Mouse (Mus musculus): ENCODE measurements around the gene Ehbp1. TPM values are rescaled to one million over a fixed set of nuclear protein-coding genes. Genes with fewer than 3 reads are reported as not detected.

The Ehbp1 gene
- polyA plus RNA-seq, 1 experiment from 2014 or later: 12.6 TPM

- no peak overlapping the region for H3K27ac ChIP-seq
- H3K9me3 ChIP-seq: no peaks in the 10 kb centered on the region
- no peak overlapping the region for H3K9ac ChIP-seq
- H3K27me3 ChIP-seq: no peaks in the 10 kb centered on the region
- H3K4me1 ChIP-seq: no peaks in the 10 kb centered on the region
- no peak for ATAC-seq (ENCODE audit: insufficient number of reproducible peaks, insufficient read depth, low FRiP score, low TSS enrichment)
- H3K4me3 ChIP-seq: no peak overlapping the region
- H3K36me3 ChIP-seq: no peaks in the 10 kb centered on the region
- no peak overlapping the region for H3K4me2 ChIP-seq (replicated peaks)
These were observed 203.6 kb downstream of the Ehbp1 start for GRCm38 (mm10) chr11:22138466-22138865.

- Histone ChIP-seq H3K4me2 (replicated peaks) (no peak overlapping the region), H3K36me3 (no peaks in the 10 kb centered on the region)
- 93% methylated on average over 2 of the region's 2 CpGs for WGBS
These were observed 216.9 kb downstream of the Ehbp1 start for GRCm38 (mm10) chr11:22125188-22125587.

GRCm38 (mm10) chr11:22118853-22119252 lies 223.2 kb downstream of the Ehbp1 start:
- WGBS: 88% methylated on average over 3 of the region's 3 CpGs
- Histone ChIP-seq H3K27me3 (no peaks in the 10 kb centered on the region), H3K27ac (no peak overlapping the region), H3K4me1 (no peaks in the 10 kb centered on the region), H3K9ac (no peak overlapping the region), H3K36me3 (no peaks in the 10 kb centered on the region), H3K4me2 (replicated peaks) (no peak overlapping the region), H3K4me3 (no peak overlapping the region), H3K9me3 (no peaks in the 10 kb centered on the region)
- ATAC-seq (ENCODE audit: insufficient number of reproducible peaks, insufficient read depth, low FRiP score, low TSS enrichment): no peak

More at GRCm38 (mm10) chr11:22125188-22125587, 216.9 kb downstream of the Ehbp1 start:
- no peaks in the 10 kb centered on the region for H3K27me3 ChIP-seq
- no peak overlapping the region for H3K27ac ChIP-seq
- H3K4me3 ChIP-seq: no peak overlapping the region
- no peaks in the 10 kb centered on the region for H3K4me1 ChIP-seq
- no peaks in the 10 kb centered on the region for H3K9me3 ChIP-seq
- no peak for ATAC-seq (ENCODE audit: insufficient number of reproducible peaks, insufficient read depth, low FRiP score, low TSS enrichment)
- no peak overlapping the region for H3K9ac ChIP-seq

DNA sequence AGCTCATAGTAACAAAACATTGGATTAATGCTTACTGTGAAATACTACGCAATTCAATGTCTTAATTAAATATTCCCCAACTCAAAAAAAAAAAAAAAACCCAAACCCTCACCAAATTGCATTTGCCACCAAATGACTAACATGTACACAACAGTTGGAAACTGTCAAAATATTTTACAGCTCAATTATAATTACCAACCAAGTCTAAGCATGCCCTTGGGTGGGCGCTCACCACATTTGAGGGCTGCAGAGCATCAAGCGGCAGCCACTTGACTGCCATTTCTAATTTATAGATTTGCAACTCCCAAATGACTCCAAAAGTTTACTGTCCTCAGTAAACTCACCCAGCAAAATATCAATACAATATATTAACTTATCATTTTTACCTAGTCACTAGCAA lies 229.9 kb downstream of the Ehbp1 start:
- ATAC-seq (ENCODE audit: insufficient number of reproducible peaks, insufficient read depth, low FRiP score, low TSS enrichment): no peak
- H3K4me3 ChIP-seq: no peak overlapping the region
- WGBS: 85% methylated on average over 3 of the region's 3 CpGs
- no peaks in the 10 kb centered on the region for H3K36me3 ChIP-seq
- H3K27ac ChIP-seq: no peak overlapping the region
- H3K9me3 ChIP-seq: no peaks in the 10 kb centered on the region
- H3K4me2 ChIP-seq (replicated peaks): no peak overlapping the region
- no peaks in the 10 kb centered on the region for H3K27me3 ChIP-seq
- no peaks in the 10 kb centered on the region for H3K4me1 ChIP-seq
- H3K9ac ChIP-seq: no peak overlapping the region

DNA sequence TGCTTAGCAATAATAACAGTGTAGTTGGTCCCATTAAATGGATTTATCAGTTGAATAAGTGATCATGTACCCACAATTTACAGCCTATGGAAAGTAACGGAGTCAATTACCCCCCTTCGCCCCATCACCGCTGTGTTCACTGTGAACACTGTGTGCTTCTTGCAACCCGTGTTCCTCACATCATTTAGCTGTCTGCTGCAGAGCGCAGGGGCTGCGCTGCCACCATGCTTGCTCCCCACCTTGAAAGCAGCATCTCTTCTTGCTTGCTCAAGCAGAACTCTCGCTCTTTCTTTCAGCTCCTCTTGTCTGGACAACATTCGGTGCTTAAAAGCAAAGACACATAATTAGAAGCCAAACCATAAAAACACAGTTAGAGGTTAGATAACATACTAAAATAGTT lies 252.7 kb downstream of the Ehbp1 start:
- Histone ChIP-seq H3K27ac (no peak overlapping the region), H3K9me3 (no peaks in the 10 kb centered on the region), H3K4me2 (replicated peaks) (no peak overlapping the region), H3K27me3 (no peaks in the 10 kb centered on the region), H3K36me3 (no peaks in the 10 kb centered on the region), H3K4me1 (no peaks in the 10 kb centered on the region), H3K4me3 (no peak overlapping the region), H3K9ac (no peak overlapping the region)
- ATAC-seq (ENCODE audit: insufficient number of reproducible peaks, insufficient read depth, low FRiP score, low TSS enrichment): no peak
- 79% methylated on average over 8 of the region's 8 CpGs for WGBS

- Histone ChIP-seq H3K36me3 (0 out of 2 replicates have a peak, but pooled peaks cover 2% of the 10 kb centered on the region), H3K9me3 (no peaks in the 10 kb centered on the region), H3K27me3 (no peaks in the 10 kb centered on the region), H3K9ac (no peak overlapping the region), H3K4me3 (no peak overlapping the region), H3K4me1 (no peaks in the 10 kb centered on the region), H3K27ac (no peak overlapping the region), H3K4me2 (replicated peaks) (no peak overlapping the region)
- no peak for ATAC-seq (ENCODE audit: insufficient number of reproducible peaks, insufficient read depth, low FRiP score, low TSS enrichment)
- 58% methylated on average over 2 of the region's 2 CpGs for WGBS
These were observed 278.7 kb downstream of the Ehbp1 start for GRCm38 (mm10) chr11:22063352-22063751.

DNA sequence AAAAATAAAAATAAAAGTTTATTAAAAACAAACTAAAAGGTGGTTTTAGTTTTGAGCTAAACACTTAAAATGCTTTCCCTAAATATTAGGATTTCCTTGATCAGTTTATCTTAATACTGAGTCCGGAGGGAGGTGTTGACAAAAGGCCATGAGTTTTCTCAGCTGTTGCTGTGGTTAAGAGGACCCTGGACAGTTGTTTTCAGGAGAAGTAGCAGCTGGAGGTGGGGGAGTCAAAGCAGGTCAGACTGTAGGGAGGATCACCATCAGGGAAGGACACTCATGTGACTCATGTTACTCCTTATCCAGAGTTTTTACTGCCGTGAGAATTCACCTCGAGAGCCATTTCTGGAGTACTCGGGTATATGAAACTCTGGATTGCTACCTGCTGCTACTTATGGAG lies 280.4 kb downstream of the Ehbp1 start:
- Histone ChIP-seq H3K9me3 (no peaks in the 10 kb centered on the region), H3K4me2 (replicated peaks) (no peak overlapping the region), H3K9ac (no peak overlapping the region), H3K4me3 (no peak overlapping the region), H3K36me3 (0 out of 2 replicates have a peak, but pooled peaks cover 2% of the 10 kb centered on the region), H3K27ac (no peak overlapping the region), H3K27me3 (no peaks in the 10 kb centered on the region), H3K4me1 (no peaks in the 10 kb centered on the region)
- 81% methylated on average over 4 of the region's 4 CpGs for WGBS
- ATAC-seq (ENCODE audit: insufficient number of reproducible peaks, insufficient read depth, low FRiP score, low TSS enrichment): no peak

DNA sequence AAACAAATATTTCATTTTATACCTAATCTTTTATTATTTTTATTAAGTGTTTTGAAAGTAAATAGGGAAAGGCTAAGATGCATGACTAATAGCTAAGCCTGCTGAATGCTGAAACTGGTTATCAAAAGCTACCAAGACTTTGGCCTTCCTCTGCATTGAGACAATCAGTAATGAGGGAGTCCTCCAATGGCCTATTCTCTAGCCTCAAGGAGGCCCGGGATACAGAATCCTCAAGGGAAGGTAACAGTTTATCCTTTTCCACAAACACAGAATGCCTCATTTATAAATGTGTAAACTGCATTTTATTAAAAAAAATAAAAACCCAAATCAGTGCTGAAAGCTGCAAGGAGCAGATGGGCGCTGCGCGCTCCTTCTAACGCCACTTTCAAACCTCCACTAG lies 284.6 kb downstream of the Ehbp1 start:
- 86% methylated on average over 5 of the region's 5 CpGs for WGBS
- 0 out of 2 replicates have a peak, but pooled peaks cover 2% of the 10 kb centered on the region for H3K36me3 ChIP-seq
- no peak overlapping the region for H3K4me3 ChIP-seq
- no peaks in the 10 kb centered on the region for H3K27me3 ChIP-seq
- H3K9ac ChIP-seq: no peak overlapping the region
- H3K9me3 ChIP-seq: no peaks in the 10 kb centered on the region
- no peak overlapping the region for H3K4me2 ChIP-seq (replicated peaks)
- H3K27ac ChIP-seq: no peak overlapping the region
- no peak for ATAC-seq (ENCODE audit: insufficient number of reproducible peaks, insufficient read depth, low FRiP score, low TSS enrichment)
- no peaks in the 10 kb centered on the region for H3K4me1 ChIP-seq

- ATAC-seq (ENCODE audit: insufficient number of reproducible peaks, insufficient read depth, low FRiP score, low TSS enrichment): no peak
- 76% methylated on average over 6 of the region's 6 CpGs for WGBS
These were observed 286.2 kb downstream of the Ehbp1 start for GRCm38 (mm10) chr11:22055908-22056307.

GRCm38 (mm10) chr11:22053034-22053668 lies 288.9 kb downstream of the Ehbp1 start:
- no peak overlapping the region for H3K4me2 ChIP-seq (replicated peaks)
- H3K27ac ChIP-seq: no peak overlapping the region
- no peaks in the 10 kb centered on the region for H3K36me3 ChIP-seq
- 82% methylated on average over 10 of the region's 10 CpGs for WGBS
- no peak overlapping the region for H3K4me3 ChIP-seq
- ATAC-seq (ENCODE audit: insufficient number of reproducible peaks, insufficient read depth, low FRiP score, low TSS enrichment): no peak
- H3K4me1 ChIP-seq: no peaks in the 10 kb centered on the region
- no peaks in the 10 kb centered on the region for H3K9me3 ChIP-seq
- no peak overlapping the region for H3K9ac ChIP-seq
- no peaks in the 10 kb centered on the region for H3K27me3 ChIP-seq

More at GRCm38 (mm10) chr11:22055908-22056307, 286.2 kb downstream of the Ehbp1 start:
- no peak overlapping the region for H3K4me3 ChIP-seq
- no peaks in the 10 kb centered on the region for H3K27me3 ChIP-seq
- no peaks in the 10 kb centered on the region for H3K9me3 ChIP-seq
- H3K36me3 ChIP-seq: 0 out of 2 replicates have a peak, but pooled peaks cover 2% of the 10 kb centered on the region
- no peak overlapping the region for H3K4me2 ChIP-seq (replicated peaks)
- no peaks in the 10 kb centered on the region for H3K4me1 ChIP-seq
- no peak overlapping the region for H3K27ac ChIP-seq
- H3K9ac ChIP-seq: no peak overlapping the region

DNA sequence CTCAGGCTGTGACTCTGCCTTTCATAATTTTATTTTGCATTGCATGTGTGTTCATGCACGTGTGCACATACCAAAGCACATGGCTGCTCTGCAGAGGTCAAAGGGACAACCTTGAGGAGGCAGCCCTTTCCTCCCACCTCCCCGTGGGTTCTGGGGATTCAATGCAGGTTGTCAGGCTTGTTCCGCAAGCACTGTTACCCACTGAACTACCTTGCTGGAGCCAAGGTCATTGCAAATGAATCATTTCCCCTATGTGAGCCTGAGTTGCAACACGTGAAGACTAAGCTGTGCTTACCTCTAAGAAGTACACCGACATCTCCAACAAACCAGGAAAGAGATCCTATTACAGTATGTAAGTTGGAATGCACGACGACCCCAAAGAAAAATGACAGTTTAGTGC lies 291.2 kb downstream of the Ehbp1 start:
- H3K4me2 ChIP-seq (replicated peaks): no peak overlapping the region
- no peak overlapping the region for H3K9ac ChIP-seq
- H3K27me3 ChIP-seq: no peaks in the 10 kb centered on the region
- H3K36me3 ChIP-seq: no peaks in the 10 kb centered on the region
- H3K9me3 ChIP-seq: no peaks in the 10 kb centered on the region
- H3K4me3 ChIP-seq: no peak overlapping the region
- no peak for ATAC-seq (ENCODE audit: insufficient number of reproducible peaks, insufficient read depth, low FRiP score, low TSS enrichment)
- WGBS: 68% methylated on average over 7 of the region's 7 CpGs
- no peaks in the 10 kb centered on the region for H3K4me1 ChIP-seq
- H3K27ac ChIP-seq: no peak overlapping the region

- WGBS: 78% methylated on average over 6 of the region's 6 CpGs
- Histone ChIP-seq H3K4me1 (no peaks in the 10 kb centered on the region), H3K4me3 (no peak overlapping the region), H3K9me3 (no peaks in the 10 kb centered on the region), H3K9ac (no peak overlapping the region), H3K4me2 (replicated peaks) (no peak overlapping the region), H3K27ac (no peak overlapping the region), H3K27me3 (no peaks in the 10 kb centered on the region), H3K36me3 (no peaks in the 10 kb centered on the region)
- ATAC-seq (ENCODE audit: insufficient number of reproducible peaks, insufficient read depth, low FRiP score, low TSS enrichment): no peak
These were observed 302.2 kb downstream of the Ehbp1 start for GRCm38 (mm10) chr11:22039854-22040426.
